Mouse (Mus musculus) spleen, adult 2 months (tissue): ENCODE results near the gene Naa10.

Source experiments
- CTCF ChIP-seq: fragments of 200-500 bp; IDR thresholded peaks from 2 replicates; pipeline ENCODE4 v1.5.1; 2011; ENCODE audit warnings: mild to moderate bottlenecking, inconsistent platforms; ENCODE audit not compliant: insufficient read depth, insufficient read length, insufficient replicate concordance; ENCODE audit errors: extremely low read depth
- POLR2A ChIP-seq: fragments of 200-500 bp; IDR thresholded peaks from 2 replicates; pipeline ENCODE4 v1.6.1; 2011; ENCODE audit warnings: low read depth, low read length, inconsistent platforms

DNA sequence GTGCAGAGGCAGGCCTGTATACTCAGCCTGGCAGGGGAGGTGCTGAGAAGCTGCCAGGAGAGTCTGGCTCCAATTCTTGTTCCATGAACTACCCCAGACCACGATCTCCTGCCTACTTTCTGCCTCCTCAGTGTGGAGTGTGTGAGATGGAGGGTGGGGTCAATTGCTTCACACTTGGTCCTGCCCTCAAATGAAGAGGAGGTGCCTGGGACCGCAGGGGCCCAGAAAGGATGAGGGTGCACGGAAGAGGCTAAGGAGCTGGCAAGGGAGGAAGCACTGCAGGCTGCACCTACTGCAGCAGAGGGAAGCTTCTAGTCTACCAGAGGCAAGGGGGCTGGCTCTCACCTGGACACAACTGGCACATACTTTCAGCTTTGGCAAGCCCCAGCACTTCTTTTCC lies 42.6 kb upstream of the Naa10 start:
- TF ChIP-seq CTCF (no peak), POLR2A (no peak)
